Mouse (Mus musculus) layer of hippocampus, adult 9-10 months (tissue): Measurements from ENCODE around the gene Tfap2a.

Experiments
- DNase-seq: peaks from one replicate; pipeline ENCODE4 v3.0.0; 2022; ENCODE audit warnings: low spot score

Gene Tfap2a

GRCm38 (mm10) chr13:40711661-40712525, 26.3 kb downstream of the Tfap2a start:
- no peak for DNase-seq

GRCm38 (mm10) chr13:40710062-40710342, 28.2 kb downstream of the Tfap2a start:
- no peak for DNase-seq

GRCm38 (mm10) chr13:40709321-40710061, 28.7 kb downstream of the Tfap2a start:
- DNase-seq = no peak

- DNase-seq = no peak
Measured at GRCm38 (mm10) chr13:40708913-40709312, 29.3 kb downstream of the Tfap2a start.

- DNase-seq = no peak
Measured at GRCm38 (mm10) chr13:40708271-40708670, 29.9 kb downstream of the Tfap2a start.

GRCm38 (mm10) chr13:40707646-40708045, 30.5 kb downstream of the Tfap2a start:
- DNase-seq = no peak

GRCm38 (mm10) chr13:40706612-40707011, 31.6 kb downstream of the Tfap2a start:
- no peak for DNase-seq

GRCm38 (mm10) chr13:40705821-40706425, 32.3 kb downstream of the Tfap2a start:
- DNase-seq = no peak

- no peak for DNase-seq
Measured at GRCm38 (mm10) chr13:40704864-40705455, 33.2 kb downstream of the Tfap2a start.

GRCm38 (mm10) chr13:40703982-40704501, 34.1 kb downstream of the Tfap2a start:
- no peak for DNase-seq

- no peak for DNase-seq
Measured at GRCm38 (mm10) chr13:40703123-40703797, 34.9 kb downstream of the Tfap2a start.

GRCm38 (mm10) chr13:40702361-40703122, 35.6 kb downstream of the Tfap2a start:
- no peak for DNase-seq

GRCm38 (mm10) chr13:40701691-40702090, 36.5 kb downstream of the Tfap2a start:
- no peak for DNase-seq

GRCm38 (mm10) chr13:40685790-40686189, 52.4 kb downstream of the Tfap2a start:
- DNase-seq = no peak

- no peak for DNase-seq
Measured at GRCm38 (mm10) chr13:40676730-40677129, 61.4 kb downstream of the Tfap2a start.
